Mouse (Mus musculus) urinary bladder, postnatal 4 days (tissue): ENCODE results near the gene Raet1e.
"Not testable (repeated sequence)": the region's sequence is repeated elsewhere in the genome, so short reads cannot be mapped to it uniquely, and the experiment has no call there.

ENCODE experiments used
- DNase-seq, 2 experiments: peaks; one replicate each; pipeline ENCODE4 v3.0.0; 2021 to 2022; ENCODE audit warnings: low spot score in 2 of 2

Raet1e gene

DNA sequence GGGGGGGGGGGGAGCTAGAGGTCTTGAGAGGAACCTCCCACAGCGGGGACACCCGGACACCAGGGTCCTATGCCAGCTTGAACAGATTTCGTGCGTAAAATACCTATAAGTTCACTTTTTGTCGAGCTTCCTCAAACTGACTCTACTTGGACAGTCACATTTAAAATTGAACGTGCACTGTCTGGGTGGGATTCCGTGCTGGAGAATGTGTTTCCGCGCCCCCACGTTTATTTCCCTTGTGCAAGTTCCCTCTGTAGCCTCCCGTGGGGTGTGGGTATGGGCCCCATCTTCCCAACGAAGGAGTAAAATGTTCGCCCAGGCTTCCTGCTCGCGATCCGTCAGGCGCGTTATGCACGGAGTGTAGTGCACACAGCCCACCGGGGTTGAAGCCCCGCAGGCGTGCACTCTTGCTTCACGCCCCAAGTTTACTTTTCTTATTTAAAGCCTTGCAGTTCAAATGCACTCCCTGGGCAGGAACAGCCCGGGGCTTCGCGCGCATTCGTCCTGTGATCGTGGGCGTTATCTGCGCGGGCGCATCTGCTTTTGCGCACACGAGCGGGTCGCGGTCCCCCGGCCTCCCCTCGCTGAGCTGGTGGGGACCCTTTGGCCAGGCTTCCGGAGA is 115.4 kb downstream of the Raet1e start:
- no peak for DNase-seq

DNA sequence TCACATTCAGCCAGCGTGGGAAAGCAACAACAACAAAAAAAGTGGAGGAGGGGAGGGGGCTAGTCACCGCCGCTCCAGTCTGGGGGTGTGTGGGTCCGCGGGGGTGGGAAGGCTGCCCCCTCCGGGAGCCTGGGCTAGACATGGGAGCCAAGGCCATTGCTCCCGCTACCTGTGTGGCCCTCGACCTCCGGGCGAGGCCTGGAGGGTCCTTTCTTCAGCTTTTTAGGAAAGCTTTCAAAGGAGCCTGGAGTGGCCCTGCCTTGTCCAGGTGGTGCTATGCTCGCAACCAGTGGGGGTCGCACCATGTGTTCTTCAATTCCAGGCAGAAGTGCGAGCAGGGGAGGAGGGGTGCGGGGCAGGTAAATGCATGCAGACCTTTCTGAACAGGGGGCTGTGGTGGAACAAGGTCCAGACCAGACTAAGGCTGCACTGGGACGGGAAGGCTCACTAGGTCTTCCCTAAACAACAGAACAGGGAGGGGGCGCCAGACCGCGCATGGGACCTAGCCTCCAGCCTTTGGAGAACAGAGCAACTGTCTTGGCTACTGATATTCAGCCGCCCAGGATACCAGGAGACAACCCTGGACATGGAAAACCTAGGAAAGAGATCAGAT is 116.2 kb downstream of the Raet1e start:
- no peak for DNase-seq

DNA sequence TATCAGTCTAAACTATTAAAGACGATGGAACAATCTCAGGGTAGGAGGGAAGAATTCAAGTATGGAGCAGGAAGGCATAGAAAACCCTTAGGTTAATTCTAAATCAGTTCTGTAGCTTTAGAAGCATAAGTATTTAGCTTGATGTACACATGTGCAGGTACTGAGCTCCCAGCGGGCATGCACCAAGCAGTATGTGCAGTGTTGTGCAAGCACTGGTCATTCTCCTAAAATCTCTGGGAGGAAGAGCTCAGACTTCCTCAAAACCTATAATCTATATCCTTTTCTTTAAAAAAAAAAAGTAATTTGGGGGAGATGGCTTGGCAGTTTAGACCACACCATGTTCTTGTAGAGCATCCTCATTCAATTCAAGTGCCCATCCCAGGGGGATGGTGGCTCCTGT is 120.1 kb downstream of the Raet1e start:
- DNase-seq: not testable (repeated sequence)

DNA sequence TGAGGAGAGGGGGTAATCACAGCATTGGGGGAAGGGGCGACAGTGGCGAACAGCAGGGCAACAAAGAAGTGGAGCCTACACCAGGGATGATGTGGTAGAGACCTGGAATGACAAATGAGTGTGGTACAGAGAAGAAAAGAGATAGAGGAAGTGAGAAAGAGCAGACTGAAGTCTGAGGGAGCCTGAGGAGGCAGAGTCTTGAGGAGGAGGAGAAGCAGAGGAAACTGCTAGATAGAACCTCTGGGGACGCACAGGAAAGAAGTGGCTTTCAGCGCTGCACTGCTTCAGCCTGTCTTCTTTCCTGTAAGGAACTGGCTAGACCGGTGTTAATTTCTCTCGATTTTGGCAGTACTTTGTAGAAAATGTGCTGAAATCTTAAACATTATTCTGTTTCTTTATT is 124.4 kb downstream of the Raet1e start:
- no peak for DNase-seq

DNA sequence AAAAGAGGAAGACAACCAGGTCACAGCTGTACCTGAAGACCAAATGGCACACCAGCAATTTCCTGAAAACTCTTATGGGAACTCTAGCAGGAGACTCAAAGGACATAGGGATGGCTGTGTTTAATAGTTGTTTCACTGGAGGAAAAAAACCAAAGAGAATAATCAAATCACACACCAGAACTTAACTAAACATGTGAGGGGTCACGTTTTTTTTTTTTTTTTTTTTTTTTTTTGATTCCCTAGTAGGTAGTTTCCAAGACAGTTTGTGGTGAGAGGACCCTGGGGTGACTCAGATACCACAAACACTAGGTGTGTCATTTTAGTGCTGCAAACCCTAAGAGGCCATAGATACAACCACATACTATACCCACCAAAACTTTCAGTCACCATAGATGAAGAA is 137.3 kb downstream of the Raet1e start:
- no peak for DNase-seq

DNA sequence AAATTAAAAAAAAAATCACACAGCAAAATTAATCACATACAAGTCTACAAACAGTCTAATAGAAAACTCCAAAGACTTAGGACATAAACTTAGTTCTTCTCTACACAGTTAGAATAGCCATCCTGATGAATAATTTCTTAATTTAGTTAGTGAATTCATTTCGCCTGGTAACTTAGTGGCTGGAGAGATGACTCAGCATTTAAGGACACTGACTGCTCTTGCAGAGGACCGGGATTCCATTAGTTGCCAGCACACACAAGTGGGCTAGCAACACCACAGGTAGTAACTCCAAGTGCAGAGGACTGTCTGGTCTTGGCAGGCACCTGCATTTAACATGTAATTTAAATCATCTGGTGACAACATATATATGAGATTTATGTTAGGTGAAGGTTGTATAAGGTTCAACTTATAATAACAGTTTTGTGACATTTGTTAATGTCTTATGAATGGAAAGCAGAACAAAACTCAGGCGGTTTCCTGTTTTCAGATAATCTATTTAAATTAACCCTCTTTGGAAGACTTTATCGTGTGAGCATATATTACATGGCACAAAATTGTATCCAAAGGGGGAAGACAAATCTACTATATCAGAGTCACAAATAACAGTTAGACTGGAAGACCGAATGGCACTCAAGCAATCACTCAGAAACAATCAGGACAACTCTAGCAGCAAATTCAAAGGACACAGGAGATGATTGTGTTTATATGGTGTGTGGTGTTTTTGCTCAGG is 138.8 kb downstream of the Raet1e start:
- no peak for DNase-seq

DNA sequence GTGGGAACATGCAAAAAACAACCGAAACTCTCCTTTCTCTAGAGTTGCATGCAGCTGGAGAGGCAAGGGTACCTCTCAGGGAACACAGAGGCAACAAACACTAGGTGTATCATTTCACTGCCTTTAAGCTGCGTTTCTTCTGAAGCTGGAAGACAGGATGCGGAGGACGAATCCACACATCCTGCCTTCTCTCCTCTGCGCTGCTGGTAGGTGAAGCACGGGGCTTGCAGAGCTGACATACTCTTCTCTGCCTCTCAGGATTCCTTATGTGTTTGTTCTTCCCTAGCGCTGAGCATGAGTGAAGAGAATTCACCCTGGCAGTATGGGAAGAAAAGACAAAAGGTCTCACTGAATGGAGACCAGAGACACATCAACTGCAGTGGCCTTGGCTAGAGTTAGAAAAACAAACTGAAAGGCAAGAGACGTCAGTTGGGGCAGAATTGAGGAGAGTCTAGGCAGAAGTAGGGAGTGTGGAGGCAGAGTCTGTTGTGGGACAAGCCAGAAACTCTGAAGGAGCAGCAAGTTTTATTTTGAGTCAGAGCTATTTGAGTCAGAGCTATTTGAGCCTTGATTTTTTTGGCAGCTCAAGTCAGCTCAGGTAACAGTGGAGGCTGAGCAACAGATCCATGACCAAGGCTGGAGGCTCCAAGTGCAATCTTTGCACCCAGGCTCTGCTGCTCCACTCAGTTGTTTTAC is 139.5 kb downstream of the Raet1e start:
- DNase-seq: no peak

DNA sequence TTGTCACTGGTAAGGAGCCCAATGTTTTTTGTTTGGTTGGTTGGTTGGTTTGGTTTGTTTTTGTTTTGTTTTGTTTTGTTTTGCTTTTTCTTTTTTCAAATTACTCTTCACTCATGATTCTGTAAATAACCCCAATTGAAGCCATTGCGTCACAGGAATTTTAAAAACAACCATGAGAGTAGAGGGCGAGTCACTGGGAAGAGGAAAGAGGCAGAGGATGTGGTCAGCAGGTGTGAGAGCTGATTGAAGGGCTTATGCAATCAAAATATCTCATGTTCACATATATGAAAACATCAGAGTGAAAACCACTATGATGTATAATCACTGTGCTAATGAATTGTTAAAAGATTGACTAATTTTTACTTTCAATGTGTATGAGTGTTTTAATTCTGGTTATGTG is 141.0 kb downstream of the Raet1e start:
- DNase-seq: no peak

DNA sequence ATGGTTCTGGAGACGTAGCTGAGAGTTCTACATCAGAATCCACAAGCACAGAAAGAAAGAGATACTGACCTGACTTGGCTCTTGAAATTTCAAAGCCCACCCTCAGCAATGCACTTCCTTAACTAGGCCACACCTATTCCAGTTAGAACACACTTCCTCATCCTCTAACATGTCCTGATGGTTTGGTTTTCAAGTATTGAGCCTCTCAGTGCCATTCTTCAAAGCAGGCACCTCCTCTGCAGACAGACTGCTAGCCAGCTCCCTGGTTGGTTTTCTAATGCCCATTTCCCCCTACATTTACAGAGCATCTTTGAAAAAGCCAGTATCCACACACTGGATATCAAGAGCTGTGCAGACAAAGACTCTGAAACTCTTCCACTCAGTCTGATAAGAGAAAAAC is 143.3 kb downstream of the Raet1e start:
- DNase-seq: no peak

DNA sequence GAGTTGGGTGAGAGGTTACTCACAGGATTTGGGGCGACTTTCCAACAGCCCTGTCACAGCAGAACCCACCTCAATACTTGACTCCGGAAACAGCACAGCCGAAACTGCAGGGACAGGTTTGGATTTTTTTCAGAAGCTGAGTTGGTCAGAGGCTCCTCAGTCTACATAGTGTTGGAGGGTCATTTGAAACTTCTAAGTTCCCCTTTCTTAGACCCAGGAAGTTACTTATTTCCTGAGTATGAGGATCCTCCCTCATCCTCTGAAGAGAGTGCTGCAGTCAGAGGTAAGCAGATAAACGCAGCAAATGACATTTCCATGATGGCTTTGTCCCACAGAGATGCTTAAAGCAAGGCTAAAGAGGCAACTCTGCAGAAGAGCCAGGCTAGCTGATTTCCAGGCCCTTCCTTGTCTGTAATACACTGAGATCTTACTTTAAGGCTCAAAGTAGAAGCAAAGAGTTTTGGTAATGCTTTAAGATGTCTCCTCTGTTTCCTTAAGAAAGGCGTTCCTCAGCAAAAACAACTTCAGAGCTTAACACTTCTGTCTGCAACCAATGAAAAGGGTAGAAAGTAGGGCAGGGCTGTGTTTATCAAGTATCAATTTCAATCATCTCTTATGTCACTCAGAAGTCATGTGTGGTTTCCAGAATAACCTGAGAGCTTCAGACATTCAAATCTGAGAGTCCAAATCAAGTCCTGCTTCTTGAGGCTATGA is 144.1 kb downstream of the Raet1e start:
- DNase-seq: no peak

DNA sequence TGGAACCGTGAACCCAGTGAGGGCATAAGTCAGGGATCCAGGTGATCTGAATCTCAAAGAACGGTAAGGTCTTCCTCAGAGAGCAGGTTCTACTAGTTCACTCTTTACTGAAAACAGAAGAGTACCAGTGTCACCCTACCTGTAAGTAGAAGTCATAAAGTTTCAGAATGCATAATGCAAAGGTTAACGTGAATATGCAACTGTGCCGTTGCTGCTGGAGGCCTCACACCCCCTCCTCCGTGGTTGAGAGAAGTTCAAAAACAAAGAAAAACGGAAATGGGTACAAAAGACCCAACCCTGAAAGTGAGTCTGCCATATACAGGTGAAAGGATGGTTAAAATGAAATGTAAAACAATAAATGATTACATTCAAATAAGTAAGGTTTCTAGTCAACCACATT is 145.4 kb downstream of the Raet1e start:
- no peak for DNase-seq

DNA sequence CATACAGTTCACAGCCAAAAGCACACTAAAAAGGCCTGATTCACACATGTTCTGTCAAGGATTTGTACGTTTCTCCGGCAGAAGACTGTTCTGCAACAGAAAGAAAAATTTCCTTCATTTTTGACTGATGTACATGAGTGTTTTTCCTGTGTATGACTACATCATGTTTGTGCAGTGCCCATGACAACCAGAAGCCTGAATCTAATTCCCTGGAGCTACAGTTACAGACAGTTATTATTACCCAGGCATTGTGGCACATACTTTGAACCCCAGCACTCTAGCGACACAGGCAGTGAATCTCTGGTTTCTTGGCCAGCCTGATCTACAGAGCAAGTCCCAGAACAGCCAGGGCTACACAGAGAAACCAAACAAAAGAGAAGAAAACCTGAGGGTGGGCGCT is 147.4 kb downstream of the Raet1e start:
- DNase-seq: no peak

DNA sequence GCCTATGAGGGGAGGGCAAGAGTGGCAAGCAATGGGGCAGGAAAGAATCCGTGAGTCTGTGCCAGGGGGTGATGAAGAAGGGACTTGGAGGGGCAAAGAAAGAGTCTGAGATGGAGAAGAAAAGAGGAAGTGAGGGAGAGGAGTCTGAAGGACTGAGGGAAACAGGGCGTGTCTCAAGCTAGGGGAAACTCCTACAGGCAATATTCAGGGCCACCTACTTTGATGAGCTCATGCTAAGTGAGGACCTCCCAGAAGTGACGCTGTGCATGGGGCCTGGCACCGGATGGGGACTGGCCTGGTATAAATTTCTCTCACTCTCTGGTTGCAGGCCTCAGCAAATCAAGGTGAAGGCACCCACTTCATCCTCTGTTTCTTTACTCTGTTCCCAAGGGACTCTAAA is 148.1 kb downstream of the Raet1e start:
- DNase-seq: no peak

DNA sequence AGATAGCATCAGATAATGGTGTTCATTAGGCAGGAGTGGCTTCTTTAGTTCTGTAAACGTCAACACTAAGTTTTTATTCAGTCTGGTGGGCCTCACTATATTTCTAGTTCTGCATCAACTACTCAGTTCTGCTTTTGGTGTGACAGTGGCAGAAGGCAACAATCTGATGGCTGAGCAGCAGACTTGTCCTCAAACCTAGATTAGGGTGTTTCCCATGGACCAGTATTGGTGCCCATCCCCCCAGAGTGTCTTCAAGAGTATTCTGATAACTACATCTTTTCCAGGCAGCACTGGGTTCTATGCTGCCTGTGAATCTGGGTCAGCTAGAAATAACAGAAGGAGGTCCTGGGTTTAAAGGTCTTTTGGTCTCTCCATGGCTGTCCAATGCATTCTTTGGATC is 149.9 kb downstream of the Raet1e start:
- DNase-seq: no peak

DNA sequence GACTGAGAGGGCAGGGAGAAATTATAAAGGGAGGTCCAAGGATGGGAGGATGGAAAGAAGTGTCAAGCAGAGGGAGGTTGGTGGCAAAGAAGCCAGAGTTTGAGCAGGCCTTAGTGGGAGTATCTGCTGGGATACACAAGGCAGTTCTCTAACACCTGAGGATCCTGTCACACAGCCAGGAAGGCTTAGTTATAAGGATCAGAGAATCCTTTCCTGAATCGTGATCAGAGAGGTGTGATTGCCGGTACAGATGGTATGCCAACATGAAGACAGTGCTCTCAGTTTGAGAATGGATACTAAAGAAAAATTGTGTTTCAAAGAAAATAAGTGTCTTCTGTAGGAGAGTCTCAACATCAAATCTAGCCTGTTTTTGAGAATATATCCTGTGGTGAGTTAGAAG is 164.5 kb downstream of the Raet1e start:
- no peak for DNase-seq

DNA sequence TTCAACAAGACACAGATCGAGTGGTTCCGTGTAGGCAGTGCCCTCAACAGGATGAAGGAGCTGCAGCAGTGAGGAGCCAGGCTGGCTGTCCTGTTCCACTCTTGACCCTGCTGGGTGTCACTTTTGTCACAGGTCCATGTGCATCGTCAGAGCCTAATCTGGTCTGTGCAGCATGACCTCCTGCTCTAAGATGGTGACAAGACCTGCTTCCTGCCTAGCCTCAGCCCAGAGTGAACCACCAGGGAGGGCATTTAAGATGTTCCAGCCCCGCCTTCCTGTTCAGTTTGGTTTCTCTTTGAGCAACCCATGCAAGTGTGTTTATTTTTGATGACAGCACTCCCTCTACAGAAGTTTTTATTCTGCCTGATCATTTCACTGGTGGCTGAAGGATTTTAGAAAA is 187.4 kb downstream of the Raet1e start:
- not testable (repeated sequence) for DNase-seq

DNA sequence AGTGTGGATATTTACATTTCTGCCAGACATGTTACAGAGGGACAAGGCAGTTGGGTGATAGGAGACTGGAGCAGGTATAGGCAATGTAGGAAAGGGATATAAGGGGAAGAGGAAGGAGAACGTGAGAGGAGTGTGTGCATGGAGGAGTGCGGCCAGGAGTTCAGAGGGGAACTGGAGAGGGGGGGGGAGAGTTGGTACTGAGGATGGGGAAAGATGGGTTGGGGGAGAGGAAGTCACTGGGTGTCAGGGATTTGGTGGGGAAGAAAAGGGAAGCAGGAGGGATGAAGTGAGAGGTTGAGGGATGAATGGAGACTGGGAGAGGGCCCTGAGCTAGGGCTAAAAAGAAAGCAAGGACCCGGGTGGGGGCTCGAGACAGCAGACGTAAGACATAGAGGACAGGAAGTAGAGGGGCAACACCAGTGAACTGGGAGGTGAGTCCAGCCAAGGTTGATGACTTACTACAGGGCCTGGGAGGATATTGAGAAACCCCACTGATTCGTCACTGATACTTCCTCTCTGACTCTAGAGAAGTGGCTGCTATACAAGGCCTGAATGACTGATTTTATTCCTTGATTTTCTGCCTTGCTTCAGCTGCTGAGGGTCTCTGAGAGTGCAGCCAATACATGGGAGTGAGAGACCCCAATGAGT is 195.3 kb downstream of the Raet1e start:
- not testable (repeated sequence) for DNase-seq

DNA sequence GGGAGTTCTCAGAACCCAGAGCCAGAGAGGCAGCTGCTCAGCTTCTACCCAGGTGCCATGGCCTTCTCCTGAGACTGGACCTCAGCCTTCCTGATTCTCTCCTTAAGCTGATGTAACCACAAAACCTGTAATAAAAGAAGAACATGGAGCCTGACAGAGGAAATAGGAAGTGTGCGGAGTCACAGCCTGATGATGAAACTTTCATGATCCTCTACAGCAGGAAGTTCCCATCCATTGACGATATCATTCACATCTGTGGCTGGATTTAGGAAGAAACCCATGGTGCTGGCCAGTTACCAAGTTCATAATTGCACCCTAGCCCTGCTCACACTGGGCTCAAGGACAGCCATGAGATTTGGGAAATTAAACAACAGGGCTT is 195.8 kb downstream of the Raet1e start:
- DNase-seq: not testable (repeated sequence)

DNA sequence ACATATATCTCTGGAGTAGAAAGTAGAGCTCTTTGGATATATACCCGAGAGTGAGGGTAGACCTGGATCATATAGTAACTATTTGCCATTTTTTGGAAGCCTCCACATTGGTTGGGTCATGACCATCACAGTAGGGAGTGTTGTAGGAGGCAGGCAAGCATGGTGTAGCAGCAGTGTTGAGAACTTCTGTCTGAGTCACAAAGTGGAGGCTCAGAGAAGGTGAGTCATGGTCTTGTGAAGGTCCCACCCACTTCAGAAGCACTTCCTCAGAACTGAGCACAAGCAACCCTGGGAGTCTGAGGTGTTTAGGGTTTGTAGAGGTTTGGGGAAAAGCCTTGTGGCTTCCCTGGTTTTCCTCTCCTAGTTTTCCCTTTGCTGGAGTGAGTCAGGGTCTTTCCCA is 199.0 kb downstream of the Raet1e start:
- not testable (repeated sequence) for DNase-seq

DNA sequence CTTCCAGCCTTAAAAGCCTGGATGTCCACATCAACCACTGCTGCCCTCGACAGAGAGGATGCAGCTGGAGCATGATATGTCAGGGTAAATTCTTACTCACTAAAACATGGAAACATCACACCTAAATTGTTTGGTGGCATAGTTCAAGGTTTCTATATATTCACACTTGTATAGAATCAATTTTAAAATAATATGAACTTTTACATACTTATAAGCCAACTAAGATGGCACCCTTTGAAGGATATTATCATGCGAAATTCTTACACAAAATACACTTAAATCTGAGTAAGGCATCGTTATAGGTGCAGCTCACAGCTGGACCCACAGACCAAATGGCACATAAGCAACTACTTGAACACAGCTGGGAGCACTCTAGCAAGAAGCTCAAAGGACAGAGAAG is 201.9 kb downstream of the Raet1e start, which contains the start of gene Raet1d:
Gene Raet1d (plus strand): TSS at position 301 of the 400 bp plus-strand sequence.
- DNase-seq: not testable (repeated sequence)

DNA sequence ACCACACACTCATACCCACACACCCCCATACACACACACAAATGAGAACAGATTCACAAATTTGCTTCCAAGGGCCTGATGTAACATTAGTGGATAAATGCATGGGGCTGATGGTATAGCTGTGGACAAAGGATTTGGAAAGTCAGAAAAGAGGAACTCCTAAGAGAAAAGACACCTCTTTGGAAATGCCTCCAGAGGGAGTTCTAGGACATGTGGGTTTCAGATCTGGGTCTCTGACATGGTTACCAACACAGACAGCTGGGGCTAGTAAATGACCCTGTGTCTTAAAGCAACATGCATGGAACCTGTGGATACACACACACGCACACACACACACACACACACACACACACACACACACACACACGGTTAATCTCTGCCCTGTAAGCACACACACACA is 202.6 kb downstream of the Raet1e start:
- DNase-seq: not testable (repeated sequence)
